Mouse (Mus musculus) embryonic facial prominence, embryonic 11.5 days (tissue): ENCODE results near the gene Cldn14. TPM values are rescaled to one million over a fixed set of nuclear protein-coding genes. Genes with fewer than 3 reads are reported as not detected.

Experiments used
- ATAC-seq: fragments of 200-750 bp; cut with Nextera tagmentation; replicated peaks from 2 replicates; pipeline ENCODE4 v1.8.0; 2017; ENCODE audit warnings: low read depth; ENCODE audit not compliant: insufficient number of reproducible peaks, low FRiP score, low TSS enrichment
- DNase-seq: peaks from one replicate; pipeline ENCODE4 v3.0.0-alpha.2; 2015; ENCODE audit warnings: low spot score
- H3K27ac ChIP-seq: fragments of 300-500 bp; sonication (generic); replicated peaks from 2 replicates; pipeline ENCODE4 v1.5.1; 2014; ENCODE audit warnings: mild to moderate bottlenecking, low read depth, low read length, control low read depth
- H3K27me3 ChIP-seq: fragments of 300-500 bp; sonication (generic); 2 replicates; pipeline ENCODE4 v1.6.1; 2014; ENCODE audit warnings: mild to moderate bottlenecking, low read length, moderate library complexity, mixed read lengths; ENCODE audit not compliant: control insufficient read depth, insufficient read depth
- H3K36me3 ChIP-seq: fragments of 300-500 bp; sonication (generic); replicated peaks from 2 replicates; pipeline ENCODE4 v1.6.1; 2014; ENCODE audit warnings: low read depth, mild to moderate bottlenecking, low read length, moderate library complexity, mixed read lengths; ENCODE audit not compliant: control insufficient read depth, insufficient read depth
- H3K4me1 ChIP-seq: fragments of 300-500 bp; sonication (generic); 2 replicates; pipeline ENCODE4 v1.6.1; 2014; ENCODE audit warnings: low read length, mixed read lengths; ENCODE audit not compliant: control insufficient read depth, insufficient read depth
- H3K4me2 ChIP-seq: fragments of 300-500 bp; sonication (generic); 2 replicates; pipeline ENCODE4 v1.6.1; 2014; ENCODE audit warnings: low read depth, mild to moderate bottlenecking, control low read depth, low read length, moderate library complexity
- H3K4me3 ChIP-seq: fragments of 300-500 bp; sonication (generic); 2 replicates; pipeline ENCODE4 v1.5.1; 2014; ENCODE audit warnings: low read depth, low read length, control low read depth
- H3K9ac ChIP-seq: fragments of 300-500 bp; sonication (generic); replicated peaks from 2 replicates; pipeline ENCODE4 v1.6.1; 2014; ENCODE audit warnings: mild to moderate bottlenecking, control low read depth, low read length
- H3K9me3 ChIP-seq: fragments of 300-500 bp; sonication (generic); replicated peaks from 2 replicates; pipeline ENCODE4 v1.6.1; 2016; ENCODE audit warnings: mild to moderate bottlenecking, low read length, inconsistent platforms, mixed read lengths; ENCODE audit not compliant: control insufficient read depth
- WGBS: fragments of 180-500 bp; shearing (Covaris S2); extraction: QIAGEN DNeasy Blood & Tissue Kit; methylation state at CpG from one replicate; pipeline ENCODE4 v1.1.7; 2014; 5-methylcytosine and 5-hydroxymethylcytosine counted together
- polyA plus RNA-seq: library from polyadenylated mRNA; unstranded; fragments of >200 nt; fragmentation: Nextera tagmentation; extraction: Ambion mirVana; gene quantifications from 2 replicates; pipeline ENCODE4 v1.2.1, GENCODE M21; 2014

Gene Cldn14
- polyA plus RNA-seq, 1 experiment from 2014 or later: not detected

GRCm38 (mm10) chr16:93906156-93907014 is 102.3 kb downstream of the Cldn14 start:
- Histone ChIP-seq H3K27me3 (no peaks in the 10 kb centered on the region), H3K4me1 (no peaks in the 10 kb centered on the region), H3K27ac (no peak overlapping the region), H3K9ac (no peak overlapping the region), H3K9me3 (no peaks in the 10 kb centered on the region), H3K4me2 (no peak overlapping the region), H3K36me3 (peaks cover 5% of the 10 kb centered on the region), H3K4me3 (no peak overlapping the region)
- ATAC-seq (no peak; the same call in 1 of the 2 replicates), DNase-seq (peak; percentile 77)
- WGBS: 70% methylated on average over 11 of the region's 11 CpGs

GRCm38 (mm10) chr16:93903027-93903426 is 105.6 kb downstream of the Cldn14 start:
- no peak overlapping the region for H3K4me3 ChIP-seq
- WGBS: 89% methylated on average over 6 of the region's 6 CpGs

GRCm38 (mm10) chr16:93893285-93893684 is 115.4 kb downstream of the Cldn14 start:
- 92% methylated on average over 5 of the region's 5 CpGs for WGBS
- ATAC-seq (no peak), DNase-seq (no peak)
- Histone ChIP-seq H3K27ac (no peak overlapping the region), H3K9me3 (no peaks in the 10 kb centered on the region), H3K4me3 (no peak overlapping the region), H3K36me3 (peaks cover 8% of the 10 kb centered on the region), H3K4me2 (no peak overlapping the region), H3K4me1 (no peaks in the 10 kb centered on the region), H3K27me3 (no peaks in the 10 kb centered on the region), H3K9ac (no peak overlapping the region)

More at GRCm38 (mm10) chr16:93903027-93903426, 105.6 kb downstream of the Cldn14 start:
- Histone ChIP-seq H3K4me2 (no peak overlapping the region), H3K36me3 (peaks cover 9% of the 10 kb centered on the region), H3K27ac (no peak overlapping the region), H3K9me3 (no peaks in the 10 kb centered on the region), H3K27me3 (no peaks in the 10 kb centered on the region), H3K4me1 (no peaks in the 10 kb centered on the region), H3K9ac (no peak overlapping the region)
- no peak for DNase-seq
- no peak for ATAC-seq

GRCm38 (mm10) chr16:93890948-93891604 is 117.6 kb downstream of the Cldn14 start:
- Histone ChIP-seq H3K27me3 (no peaks in the 10 kb centered on the region), H3K4me2 (no peak overlapping the region), H3K9me3 (no peaks in the 10 kb centered on the region), H3K9ac (no peak overlapping the region), H3K4me1 (no peaks in the 10 kb centered on the region), H3K4me3 (no peak overlapping the region), H3K27ac (no peak overlapping the region), H3K36me3 (peaks cover 8% of the 10 kb centered on the region)
- ATAC-seq (no peak), DNase-seq (no peak)
- 83% methylated on average over 12 of the region's 12 CpGs for WGBS

GRCm38 (mm10) chr16:93888481-93888880 is 120.2 kb downstream of the Cldn14 start:
- H3K9me3 ChIP-seq: no peaks in the 10 kb centered on the region
- H3K27ac ChIP-seq: no peak overlapping the region
- H3K4me2 ChIP-seq: no peak overlapping the region
- no peaks in the 10 kb centered on the region for H3K4me1 ChIP-seq
- 89% methylated on average over 6 of the region's 6 CpGs for WGBS
- H3K27me3 ChIP-seq: no peaks in the 10 kb centered on the region
- ATAC-seq: no peak
- peaks cover 6% of the 10 kb centered on the region for H3K36me3 ChIP-seq
- no peak overlapping the region for H3K4me3 ChIP-seq
- DNase-seq: no peak
- no peak overlapping the region for H3K9ac ChIP-seq

- Histone ChIP-seq H3K4me1 (no peaks in the 10 kb centered on the region), H3K27me3 (no peaks in the 10 kb centered on the region), H3K9me3 (no peaks in the 10 kb centered on the region), H3K9ac (peak overlapping the region; percentile 68), H3K4me2 (peak overlapping the region; percentile 75), H3K27ac (no peak overlapping the region), H3K4me3 (peak overlapping the region; percentile 66), H3K36me3 (no peaks in the 10 kb centered on the region; the same call in none of the 2 replicates)
- DNase-seq: no peak
- WGBS: 52% methylated on average over 5 of the region's 5 CpGs
- no peak for ATAC-seq
These were observed 123.9 kb downstream of the Cldn14 start for GRCm38 (mm10) chr16:93884722-93885113.

GRCm38 (mm10) chr16:93884086-93884721 is 124.4 kb downstream of the Cldn14 start:
- Histone ChIP-seq H3K4me2 (peak overlapping the region; percentile 75), H3K27ac (no peak overlapping the region), H3K4me1 (no peaks in the 10 kb centered on the region), H3K27me3 (no peaks in the 10 kb centered on the region), H3K9ac (peak overlapping the region; percentile 68), H3K36me3 (no peaks in the 10 kb centered on the region; the same call in 1 of the 2 replicates), H3K4me3 (peak overlapping the region; percentile 66), H3K9me3 (no peaks in the 10 kb centered on the region)
- peak; percentile 65 for DNase-seq
- WGBS: under 1% methylated on average over 43 of the region's 43 CpGs
- peak; percentile 63 for ATAC-seq
